Mouse (Mus musculus) kidney, postnatal 0 days (tissue): Measurements from ENCODE around the gene Rprd2. TPM values are rescaled to one million over a fixed set of nuclear protein-coding genes. Genes with fewer than 3 reads are reported as not detected.

ENCODE experiments used
- ATAC-seq: fragments of 200-750 bp; cut with Nextera tagmentation; replicated peaks from 2 replicates; pipeline ENCODE4 v1.8.0; 2017; ENCODE audit warnings: low read depth, moderate number of reproducible peaks, moderate TSS enrichment, moderate library complexity; ENCODE audit not compliant: low FRiP score
- DNase-seq: peaks from one replicate; pipeline ENCODE4 v3.0.0-alpha.2; 2016; ENCODE audit warnings: low spot score
- H3K27ac ChIP-seq: fragments of 300-500 bp; sonication (generic); 2 replicates; pipeline ENCODE4 v1.5.1; 2014; ENCODE audit warnings: mild to moderate bottlenecking
- H3K27me3 ChIP-seq: fragments of 300-500 bp; sonication (generic); 2 replicates; pipeline ENCODE4 v1.6.1; 2014; ENCODE audit warnings: low read length, mixed read lengths; ENCODE audit not compliant: insufficient read depth
- H3K36me3 ChIP-seq: fragments of 300-500 bp; sonication (generic); 2 replicates; pipeline ENCODE4 v1.6.1; 2014; ENCODE audit warnings: low read length, mixed read lengths; ENCODE audit not compliant: insufficient read depth
- H3K4me1 ChIP-seq: fragments of 300-500 bp; sonication (generic); replicated peaks from 2 replicates; pipeline ENCODE4 v1.6.1; 2014; ENCODE audit warnings: antibody characterized with exemption, low read length, mixed read lengths; ENCODE audit not compliant: insufficient read depth
- H3K4me2 ChIP-seq: fragments of 300-500 bp; sonication (generic); 2 replicates; pipeline ENCODE4 v1.6.1; 2014; ENCODE audit warnings: mild to moderate bottlenecking, low read length, moderate library complexity, mixed read lengths
- H3K4me3 ChIP-seq: fragments of 300-500 bp; sonication (generic); replicated peaks from 2 replicates; pipeline ENCODE4 v1.5.1; 2014; ENCODE audit warnings: low read depth, low read length
- H3K9ac ChIP-seq: fragments of 300-500 bp; sonication (generic); 2 replicates; pipeline ENCODE4 v1.6.1; 2014; ENCODE audit warnings: low read depth, low read length
- H3K9me3 ChIP-seq: fragments of 300-500 bp; sonication (generic); replicated peaks from 2 replicates; pipeline ENCODE4 v1.6.1; 2016; ENCODE audit warnings: low read length, inconsistent platforms, mixed read lengths
- CTCF ChIP-seq: IDR thresholded peaks from 2 replicates; pipeline ENCODE4 v1.5.1; 2016; ENCODE audit warnings: antibody characterized with exemption, low read depth, mild to moderate bottlenecking, moderate library complexity
- WGBS: fragments of 180-500 bp; shearing (Covaris S2); extraction: QIAGEN DNeasy Blood & Tissue Kit; methylation state at CpG from one replicate; pipeline ENCODE4 v1.1.7; 2014; 5-methylcytosine and 5-hydroxymethylcytosine counted together
- polyA plus RNA-seq: library from polyadenylated mRNA; unstranded; fragments of >200 nt; fragmentation: Nextera tagmentation; extraction: Ambion mirVana; gene quantifications from 2 replicates; pipeline ENCODE4 v1.2.1, GENCODE M21; 2015

Gene Rprd2
- polyA plus RNA-seq, 1 experiment from 2014 or later: 15.1 TPM

- Histone ChIP-seq H3K27ac (no peak overlapping the region), H3K4me2 (no peak overlapping the region), H3K9me3 (no peaks in the 10 kb centered on the region), H3K4me1 (no peaks in the 10 kb centered on the region), H3K4me3 (no peak overlapping the region), H3K27me3 (no peaks in the 10 kb centered on the region), H3K9ac (no peak overlapping the region), H3K36me3 (peaks cover 8% of the 10 kb centered on the region; the same call in 1 of the 2 replicates)
- no peak for DNase-seq
- ATAC-seq: no peak
- WGBS: 81% methylated on average over 2 of the region's 2 CpGs
- TF ChIP-seq CTCF: no peak
Observed at GRCm38 (mm10) chr3:95756808-95757207, 61.9 kb downstream of the Rprd2 start.

GRCm38 (mm10) chr3:95754345-95755206, 64.1 kb downstream of the Rprd2 start:
- ATAC-seq: peak; percentile 96
- H3K4me3 ChIP-seq: peak overlapping the region; percentile 81
- no peaks in the 10 kb centered on the region for H3K27me3 ChIP-seq
- peak overlapping the region; percentile 66 for H3K4me2 ChIP-seq
- no peaks in the 10 kb centered on the region for H3K9me3 ChIP-seq
- peak; percentile 97 for DNase-seq
- peak overlapping the region; percentile 77 for H3K9ac ChIP-seq
- TF ChIP-seq CTCF: no peak
- WGBS: under 1% methylated on average over 30 of the region's 30 CpGs
- peaks cover 30% of the 10 kb centered on the region for H3K36me3 ChIP-seq
- H3K4me1 ChIP-seq: no peaks in the 10 kb centered on the region
- peak overlapping the region; percentile 51 for H3K27ac ChIP-seq

- no peak for TF ChIP-seq CTCF
- Histone ChIP-seq H3K4me3 (no peak overlapping the region), H3K36me3 (peaks cover 43% of the 10 kb centered on the region), H3K9ac (no peak overlapping the region), H3K9me3 (no peaks in the 10 kb centered on the region), H3K27ac (no peak overlapping the region), H3K4me2 (no peak overlapping the region), H3K27me3 (no peaks in the 10 kb centered on the region), H3K4me1 (no peaks in the 10 kb centered on the region)
- WGBS: 40% methylated on average over 3 of the region's 3 CpGs
- no peak for ATAC-seq
- no peak for DNase-seq
Observed at GRCm38 (mm10) chr3:95752935-95753334, 65.7 kb downstream of the Rprd2 start.

GRCm38 (mm10) chr3:95740406-95740805, 78.3 kb downstream of the Rprd2 start:
- Histone ChIP-seq H3K4me1 (peaks cover 13% of the 10 kb centered on the region; the same call in 1 of the 2 replicates), H3K9ac (no peak overlapping the region), H3K4me3 (no peak overlapping the region), H3K36me3 (peaks cover 24% of the 10 kb centered on the region; the same call in 1 of the 2 replicates), H3K4me2 (no peak overlapping the region), H3K27me3 (no peaks in the 10 kb centered on the region), H3K27ac (peak overlapping the region; percentile 82), H3K9me3 (no peaks in the 10 kb centered on the region)
- WGBS: 57% methylated on average over 8 of the region's 8 CpGs
- ATAC-seq (peak; percentile 62), DNase-seq (peak; percentile 91)
- no peak for TF ChIP-seq CTCF

GRCm38 (mm10) chr3:95739353-95740104, 79.1 kb downstream of the Rprd2 start, which contains the start of gene Ecm1:
Gene Ecm1 (minus strand): TSS chr3:95739569.
- H3K4me3 ChIP-seq: peak within 1 kb of the TSS; percentile 14; the same call in 1 of the 2 replicates
- peaks cover 17% of the 10 kb centered on the region; the same call in 1 of the 2 replicates for H3K4me1 ChIP-seq
- H3K9ac ChIP-seq: 0 out of 2 replicates have a peak within 1 kb of the TSS, but pooled peaks have one; percentile 23
- peaks cover 17% of the 10 kb centered on the region; the same call in 1 of the 2 replicates for H3K36me3 ChIP-seq
- TF ChIP-seq CTCF: no peak
- no peaks in the 10 kb centered on the region for H3K27me3 ChIP-seq
- no peaks in the 10 kb centered on the region for H3K9me3 ChIP-seq
- peak; percentile 89 for DNase-seq
- 47% methylated on average over 7 of the region's 7 CpGs for WGBS
- peak; percentile 38; the same call in 1 of the 2 replicates for ATAC-seq
- H3K27ac ChIP-seq: peak within 1 kb of the TSS; percentile 82
- peak within 1 kb of the TSS; percentile 47 for H3K4me2 ChIP-seq

GRCm38 (mm10) chr3:95735071-95735670, 83.5 kb downstream of the Rprd2 start:
- Histone ChIP-seq H3K4me3 (no peak overlapping the region), H3K36me3 (0 out of 2 replicates have a peak, but pooled peaks cover 3% of the 10 kb centered on the region), H3K27ac (no peak overlapping the region), H3K4me2 (no peak overlapping the region), H3K27me3 (no peaks in the 10 kb centered on the region), H3K9me3 (no peaks in the 10 kb centered on the region), H3K9ac (no peak overlapping the region), H3K4me1 (0 out of 2 replicates have a peak, but pooled peaks cover 14% of the 10 kb centered on the region)
- ATAC-seq (no peak), DNase-seq (no peak)
- no peak for TF ChIP-seq CTCF
- WGBS: 84% methylated on average over 12 of the region's 12 CpGs
